Mouse (Mus musculus): ENCODE measurements around the gene Med28.
A peak's percentile ranks its signal among the peaks of the same experiment; 100 is the strongest.

Med28 gene

DNA sequence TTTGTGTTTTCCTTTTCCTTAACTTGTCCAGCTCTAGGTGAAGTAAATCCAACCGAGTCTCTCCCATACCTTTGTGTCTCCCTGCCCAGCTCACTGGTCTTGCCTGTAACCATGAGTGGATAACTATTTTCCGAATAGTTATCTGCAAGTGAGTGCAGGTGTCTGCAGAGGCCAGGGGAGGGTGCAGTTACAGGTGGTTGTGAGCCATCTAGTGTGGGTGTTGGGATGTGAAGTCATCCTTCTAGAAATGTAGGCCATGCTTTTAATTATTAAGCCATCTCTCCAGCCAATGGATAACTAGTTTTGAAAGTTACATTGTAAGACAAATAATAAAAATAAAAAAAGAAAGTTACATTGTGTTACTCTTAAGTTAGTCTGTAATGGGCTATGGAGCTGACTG lies 6.5 kb upstream of the Med28 start:
- DNase-seq: peak in 1 of 2 experiments; percentile 46

DNA sequence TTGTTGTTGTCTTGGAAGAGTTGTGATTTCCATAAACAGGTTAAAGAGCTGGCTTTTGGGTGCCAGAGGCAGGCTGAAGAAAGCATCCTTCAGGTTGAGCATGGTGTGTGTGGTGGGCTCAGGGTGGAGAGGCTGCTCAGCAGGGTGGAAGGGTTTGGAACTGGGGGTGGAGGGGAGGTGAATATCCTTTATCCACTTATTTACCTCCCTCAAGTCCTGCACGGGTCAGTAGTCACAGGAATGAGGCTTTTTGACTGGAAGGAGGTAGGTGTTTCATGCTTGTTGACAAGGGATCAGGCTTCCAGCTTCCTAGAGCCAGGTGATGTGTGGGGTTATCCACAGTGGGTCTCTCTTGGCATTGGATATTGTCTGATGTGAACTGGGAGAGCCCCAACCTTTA lies 5.4 kb upstream of the Med28 start:
- DNase-seq: peak in 1 of 2 experiments; percentile 51

DNA sequence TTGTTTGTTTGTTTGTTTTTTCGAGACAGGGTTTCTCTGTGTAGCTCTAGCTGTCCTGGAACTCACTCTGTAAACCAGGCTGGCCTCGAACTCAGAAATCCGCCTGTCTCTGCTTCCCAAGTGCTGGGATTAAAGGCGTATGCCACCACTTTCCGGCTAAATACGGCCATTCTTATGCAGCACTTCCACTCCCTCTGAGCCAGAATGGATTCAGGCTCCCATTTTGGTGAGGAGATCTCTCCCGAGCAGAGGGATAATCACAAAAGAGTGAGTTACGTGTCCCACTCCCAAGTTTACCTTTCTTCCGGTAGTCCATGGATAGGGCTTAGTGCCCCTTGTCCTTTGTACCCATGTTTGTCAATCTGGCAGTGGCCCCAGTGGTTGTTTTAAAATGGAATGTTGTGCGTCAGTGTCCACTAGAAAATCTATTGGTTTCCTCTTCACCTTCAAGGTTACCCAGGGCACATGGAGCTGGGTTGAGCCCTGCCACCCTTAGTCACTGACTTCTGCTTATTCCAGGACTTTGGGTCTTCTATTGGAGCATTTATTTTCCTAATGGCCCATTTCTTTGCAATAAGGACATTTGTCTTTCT lies 4.8 kb upstream of the Med28 start:
- peak in 1 of 2 experiments; percentile 76 for DNase-seq

DNA sequence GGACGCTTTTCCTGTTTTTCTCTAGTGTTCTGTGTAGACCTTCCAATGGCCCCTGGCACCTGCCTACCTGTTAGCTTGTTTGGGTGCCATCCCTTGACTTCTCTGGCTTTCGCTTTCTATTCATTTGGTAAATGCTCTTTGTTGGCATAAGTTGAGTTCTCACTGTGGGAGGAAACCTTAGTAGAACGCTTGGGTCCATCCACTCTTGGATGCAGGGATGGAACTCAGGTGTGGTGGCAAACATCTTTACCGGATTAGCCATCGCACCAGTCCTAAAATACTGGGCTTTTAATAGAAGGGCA lies 731 bp downstream of the Med28 start:
- peak in 1 of 2 experiments; percentile 13 for DNase-seq

DNA sequence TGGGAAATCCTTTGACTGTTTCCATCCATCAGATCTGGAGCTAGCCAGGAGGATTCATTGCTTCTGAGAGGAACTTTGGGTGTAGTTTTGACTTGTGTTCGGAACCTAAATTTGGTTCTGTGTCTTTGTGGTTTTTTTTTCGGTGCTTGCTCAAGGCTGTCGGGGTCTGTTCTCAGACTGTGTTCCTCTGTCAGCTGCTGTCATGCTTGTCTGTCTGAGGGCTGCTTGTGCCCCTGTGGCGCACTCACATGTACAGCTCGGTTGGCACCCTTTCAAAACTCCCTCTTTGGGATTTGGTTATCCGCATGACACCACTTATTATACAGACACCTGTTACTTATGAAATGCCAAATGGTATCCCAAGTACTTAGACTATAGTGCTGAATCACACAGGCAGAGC lies 1.6 kb downstream of the Med28 start:
- no peak for DNase-seq

DNA sequence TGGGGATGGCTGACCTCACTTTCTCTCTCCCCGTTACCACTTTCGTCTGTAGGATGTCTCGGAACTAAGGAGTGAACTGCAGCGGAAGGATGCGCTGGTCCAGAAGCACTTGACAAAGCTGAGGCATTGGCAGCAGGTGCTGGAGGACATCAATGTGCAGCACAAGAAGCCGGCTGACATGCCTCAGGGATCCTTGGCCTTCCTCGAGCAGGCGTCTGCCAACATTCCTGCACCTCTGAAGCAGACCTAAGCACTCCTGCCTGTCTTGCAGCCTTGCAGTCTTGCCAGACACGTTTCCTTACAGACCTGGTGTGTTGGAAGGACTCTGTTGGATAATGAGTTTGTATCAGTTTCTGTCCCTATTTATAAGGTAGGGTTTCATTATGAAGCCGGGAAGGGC lies 5.1 kb downstream of the Med28 start:
- peak; percentile 15 to 37 for DNase-seq

DNA sequence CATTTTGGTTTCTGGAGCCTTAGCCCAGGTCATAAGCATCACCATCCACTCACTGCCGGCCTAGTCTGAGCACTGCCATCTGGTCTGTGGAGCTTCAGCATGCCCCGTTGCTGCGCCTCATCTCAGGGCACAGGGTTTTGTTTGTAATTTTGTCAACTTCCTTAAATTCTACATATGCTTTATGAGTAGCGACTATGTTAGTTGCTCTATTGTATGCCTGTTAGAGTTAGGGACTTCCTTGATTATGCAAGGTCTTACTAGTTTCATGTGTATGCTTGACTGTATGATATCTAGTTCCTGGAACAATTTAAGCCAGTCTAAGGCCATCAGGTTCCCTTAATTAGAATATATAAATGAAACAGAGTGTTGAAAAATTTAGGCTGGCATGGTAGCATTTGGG lies 6.3 kb downstream of the Med28 start:
- DNase-seq: no peak

DNA sequence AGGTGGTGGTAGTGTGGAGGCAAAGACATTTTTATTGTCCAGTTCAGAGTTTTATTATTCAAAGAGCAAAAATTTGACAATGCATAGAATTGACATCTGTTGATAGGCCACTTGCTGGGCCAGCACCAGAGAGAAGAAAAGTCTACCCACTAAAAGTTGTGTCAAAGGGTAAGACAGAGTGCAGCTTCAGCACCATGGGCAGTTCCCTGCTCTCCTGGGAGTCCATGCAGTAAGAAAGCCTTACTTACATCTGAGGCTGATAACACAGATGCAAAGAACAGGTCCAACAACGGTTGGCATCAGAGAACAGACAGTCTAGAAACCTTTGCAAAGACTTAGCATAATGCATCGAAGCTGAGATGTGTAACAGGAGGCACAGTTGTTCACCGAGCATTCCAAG lies 9.7 kb downstream of the Med28 start:
- peak in 1 of 2 experiments; percentile 43 for DNase-seq

DNA sequence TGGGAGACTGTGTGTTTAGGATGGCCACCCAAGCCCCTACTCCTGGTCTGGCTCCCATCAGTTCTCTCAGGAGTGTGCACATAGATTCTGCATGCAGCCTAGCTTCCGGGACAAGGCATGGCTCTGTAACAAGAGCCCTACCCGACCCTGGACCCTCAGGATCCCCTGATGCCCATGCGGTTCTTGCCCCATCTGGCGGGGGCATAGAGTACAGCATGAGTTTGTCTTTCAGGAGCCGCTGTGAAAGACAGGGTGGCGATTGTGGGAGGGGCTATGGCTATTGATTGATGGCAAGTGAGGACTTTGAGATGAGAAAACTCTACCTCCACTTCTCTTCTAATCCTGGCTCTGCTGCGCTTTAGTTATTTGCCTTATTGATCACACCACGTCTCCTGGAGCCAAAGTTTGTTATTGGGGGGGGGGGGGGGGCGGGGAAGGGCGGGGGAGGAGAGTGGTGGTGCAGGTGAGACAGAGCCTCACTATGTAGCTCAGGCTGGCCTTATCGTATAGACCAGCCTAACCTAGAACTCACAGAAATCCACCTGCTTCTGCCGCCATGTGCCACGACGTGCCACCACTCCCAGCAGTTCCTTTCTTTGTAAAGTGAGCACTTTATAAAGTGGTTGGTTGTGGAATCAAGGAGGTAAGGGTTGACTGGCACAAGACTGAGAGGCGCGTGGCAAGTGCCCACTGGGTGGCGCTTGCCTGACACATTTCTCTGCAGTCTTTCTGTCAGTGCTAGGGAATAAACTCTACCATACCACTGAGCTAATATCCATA lies 14.5 kb downstream of the Med28 start:
- peak; percentile 86 to 92 for DNase-seq

DNA sequence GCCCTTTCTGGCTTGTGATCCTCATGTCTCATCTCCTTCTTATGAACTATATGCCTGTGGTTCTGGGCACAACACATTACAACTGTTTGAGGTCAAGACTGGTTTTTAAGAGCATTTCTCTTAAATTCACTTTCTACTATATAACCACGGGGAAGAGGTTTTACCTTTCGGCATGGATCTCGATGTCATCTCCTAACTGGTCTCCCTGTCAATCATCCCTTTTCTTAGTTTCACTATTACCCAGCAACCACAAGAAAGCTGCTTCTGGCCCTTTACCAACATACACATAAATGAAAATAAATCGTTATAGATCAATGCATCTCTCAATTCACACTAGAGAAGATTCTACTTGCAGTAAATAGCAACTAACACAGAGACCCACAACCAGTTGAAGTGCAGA lies 15.1 kb downstream of the Med28 start:
- no peak for DNase-seq

DNA sequence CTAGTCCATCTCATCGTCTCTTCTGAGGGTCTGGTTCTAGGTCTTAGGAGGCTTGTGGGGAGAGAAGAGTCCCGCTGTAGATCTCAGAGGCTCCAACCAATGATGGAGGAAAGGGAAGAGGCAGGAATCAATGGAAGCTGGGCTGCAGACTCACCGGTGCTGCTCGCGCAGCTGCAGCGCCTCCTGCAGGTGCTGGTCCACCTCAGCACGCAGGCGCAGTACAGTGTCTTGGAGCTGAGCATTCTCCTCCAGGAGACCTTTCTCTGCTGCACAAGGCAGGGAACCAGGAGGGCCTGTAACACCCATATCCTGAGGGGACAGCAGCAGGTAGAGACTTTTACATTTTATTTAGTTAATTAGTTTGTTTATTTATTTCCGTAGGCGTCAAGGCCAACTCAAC lies 19.5 kb downstream of the Med28 start:
- DNase-seq: no peak

DNA sequence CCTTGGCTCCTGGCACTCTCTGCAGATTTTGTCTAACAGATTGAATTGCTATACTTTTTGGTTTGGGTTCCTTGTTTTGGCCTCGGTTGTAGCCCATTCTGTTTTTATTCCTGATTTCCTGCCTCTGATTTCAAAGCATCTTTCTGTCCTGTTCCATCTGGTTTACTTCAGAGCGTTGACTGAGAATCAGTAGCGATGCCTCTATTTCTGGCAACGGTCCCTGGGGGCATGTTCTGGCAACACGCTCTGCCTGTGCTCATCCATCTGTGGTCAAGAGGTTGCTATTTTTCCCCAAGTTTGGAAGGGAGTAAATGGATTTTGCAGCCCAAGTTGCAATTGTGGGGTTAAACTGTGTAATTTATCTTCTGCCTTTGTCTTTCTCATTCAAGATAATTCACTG lies 23.3 kb downstream of the Med28 start:
- no peak for DNase-seq

DNA sequence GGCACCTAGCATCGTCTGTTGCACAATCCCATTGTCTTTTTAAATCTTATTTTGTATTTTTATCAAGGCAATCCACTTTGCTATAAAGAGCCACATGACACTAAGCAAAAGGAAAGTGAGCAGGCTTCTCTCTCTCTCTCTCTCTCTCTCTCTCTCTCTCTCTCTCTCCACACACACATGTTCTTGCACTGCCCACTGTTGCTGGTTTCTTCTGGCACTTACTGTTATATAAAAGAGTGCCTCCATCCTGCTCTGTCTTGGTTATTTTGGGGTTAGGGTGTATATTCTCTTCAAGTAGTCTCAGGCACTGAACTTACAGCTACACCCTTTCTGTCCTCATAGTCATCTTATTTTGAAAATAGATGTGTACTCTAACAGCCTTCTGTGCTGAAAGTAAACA lies 29.6 kb downstream of the Med28 start:
- no peak for DNase-seq

DNA sequence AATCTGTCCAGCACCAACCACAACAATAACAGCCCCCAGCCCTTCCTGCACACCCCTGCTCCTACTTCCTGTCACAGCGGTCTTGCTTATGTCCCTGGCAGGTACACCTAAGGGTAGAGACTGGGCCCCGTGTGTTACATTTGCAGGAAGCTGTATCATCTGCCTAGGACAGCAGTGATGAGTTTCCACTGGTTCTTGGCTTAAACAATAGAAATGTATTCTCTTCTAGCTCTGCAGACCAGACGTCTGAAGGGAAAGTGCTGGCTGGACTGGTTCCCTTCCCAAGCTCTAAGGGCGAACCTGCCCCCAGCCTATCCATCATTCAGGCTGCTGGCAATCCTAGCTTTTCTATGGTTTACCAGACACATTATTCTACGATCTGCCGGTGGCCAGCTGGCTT lies 44.0 kb downstream of the Med28 start:
- peak; percentile 7 to 12 for DNase-seq

DNA sequence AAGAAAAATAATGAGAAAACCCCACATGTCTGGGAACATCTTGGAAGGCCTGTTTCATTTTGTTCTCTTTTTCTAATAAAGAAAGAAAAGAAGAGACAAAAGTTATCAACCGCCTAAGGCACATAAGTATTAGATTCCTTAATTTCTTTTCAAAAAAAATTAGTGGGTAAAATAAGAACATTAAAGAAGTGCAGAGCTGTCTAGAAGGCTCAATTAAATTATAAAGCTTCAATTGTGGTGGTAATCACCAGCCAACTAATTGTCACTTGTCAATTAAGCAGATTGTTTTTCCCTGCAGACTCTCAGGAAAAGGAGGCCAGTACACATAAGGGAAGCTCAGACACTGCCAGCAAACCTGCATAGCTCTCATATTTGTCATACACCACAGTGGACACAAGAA lies 45.8 kb downstream of the Med28 start:
- DNase-seq: no peak

DNA sequence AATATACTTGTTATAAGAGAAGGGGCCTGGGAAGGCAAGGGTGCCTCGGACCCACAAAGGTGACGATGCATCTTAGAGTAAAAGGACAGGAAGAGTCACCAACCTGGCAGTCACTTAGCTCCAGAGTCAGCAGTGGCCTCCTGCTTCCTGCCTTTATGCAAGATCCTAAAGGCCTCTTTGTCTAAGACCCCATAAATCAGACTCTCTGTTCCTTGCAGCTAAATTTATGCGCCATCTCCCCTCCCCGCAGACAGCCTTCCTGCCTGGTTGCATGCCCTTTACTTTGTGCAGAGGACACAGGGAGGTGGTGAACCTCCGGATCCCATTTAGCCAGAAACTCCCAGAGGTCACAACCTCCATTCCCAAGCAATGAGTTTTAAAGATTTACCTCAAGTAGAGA lies 52.8 kb downstream of the Med28 start:
- DNase-seq: peak; percentile 40 to 53

DNA sequence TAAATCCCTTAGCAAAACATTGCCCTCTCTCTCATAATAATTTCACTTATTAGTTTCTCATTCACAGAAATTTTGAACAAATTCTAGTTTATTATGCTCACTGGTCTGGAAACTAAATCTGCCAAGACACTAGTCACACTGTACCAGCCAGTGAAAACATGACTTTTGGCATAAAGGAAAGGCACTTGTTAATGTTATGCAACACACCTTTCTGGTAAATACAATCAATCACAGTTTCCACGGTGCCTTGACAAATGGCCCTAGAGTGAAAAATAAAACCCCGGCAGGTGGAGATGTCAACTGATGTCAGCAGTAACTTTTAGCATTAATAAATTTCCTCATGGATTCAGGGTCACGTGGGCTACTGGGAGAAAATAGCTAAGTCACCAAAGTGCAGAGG lies 56.7 kb downstream of the Med28 start:
- no peak for DNase-seq

DNA sequence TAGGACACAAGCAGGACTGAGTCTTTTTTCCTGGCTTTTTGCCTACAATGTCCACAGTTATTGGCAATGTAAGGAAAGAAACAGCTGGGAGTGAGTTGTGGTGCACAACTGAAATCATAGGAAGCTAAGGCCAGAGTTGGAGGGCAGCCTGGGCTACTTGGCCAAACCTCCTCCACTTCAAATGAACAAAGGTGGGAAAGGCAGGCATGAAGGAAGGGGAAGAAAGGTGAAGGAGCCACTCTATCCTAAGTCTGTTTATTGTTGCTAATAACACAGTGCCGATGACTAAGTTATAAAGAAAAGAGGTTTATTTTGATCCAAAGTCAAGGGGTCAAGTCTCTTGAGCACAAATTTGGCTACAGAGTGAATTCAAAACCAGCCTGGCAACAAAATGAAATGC lies 57.3 kb downstream of the Med28 start:
- DNase-seq: no peak
